1 mouse cellular context compared by ENCODE assay signal in genomic region chr12:76418346-76418745, GRCm38 (mm10).
TF ChIP-seq lines count a peak whose summit lies in the region.

No protein-coding gene starts in this region.

TF ChIP-seq in CH12.LX, 34 proteins besides CTCF, POLR2A, EP300 and RAD21:
- TF ChIP-seq MAFK (IDR thresholded peaks at IDR 0.05; ENCODE audit: insufficient replicate concordance, low read length) (no peak), ZMIZ1 (IDR thresholded peaks at IDR 0.05; ENCODE audit: low read depth, low read length) (no peak), PAX5 (IDR thresholded peaks at IDR 0.05; ENCODE audit: low read length) (no peak), POLR2AphosphoS2 (IDR thresholded peaks at IDR 0.05; ENCODE audit: low read depth, low read length) (no peak), IRF4 (IDR thresholded peaks at IDR 0.05; ENCODE audit: low read depth, low read length) (no peak), MYC (IDR thresholded peaks at IDR 0.05; ENCODE audit: low read depth, low read length) (no peak), JUND (conservative IDR thresholded peaks at IDR 0.05; ENCODE audit: low read depth, low read length) (no peak), MAX (IDR thresholded peaks at IDR 0.05; ENCODE audit: low read length) (no peak), MEF2A (IDR thresholded peaks at IDR 0.05; ENCODE audit: borderline replicate concordance, low read depth, low read length) (no peak), BHLHE40 (IDR thresholded peaks at IDR 0.05; ENCODE audit: low read depth, low read length) (no peak), MXI1 (IDR thresholded peaks at IDR 0.05; ENCODE audit: low read depth, low read length) (no peak), USF2 (conservative IDR thresholded peaks at IDR 0.05; ENCODE audit: low read depth, low read length) (no peak), ETS1 (conservative IDR thresholded peaks at IDR 0.05; ENCODE audit: low read depth, low read length) (no peak), SIN3A (IDR thresholded peaks at IDR 0.05; ENCODE audit: low read length) (no peak), CHD2 (IDR thresholded peaks at IDR 0.05; ENCODE audit: low read length) (no peak), HCFC1 (IDR thresholded peaks at IDR 0.05; ENCODE audit: low read depth, low read length) (no peak), JUN (IDR thresholded peaks at IDR 0.05; ENCODE audit: insufficient read depth, low read depth, low read length) (no peak), SMC3 (IDR thresholded peaks at IDR 0.05; ENCODE audit: low read depth, low read length) (no peak), ELF1 (IDR thresholded peaks at IDR 0.05; ENCODE audit: low read depth, low read length) (no peak), USF1 (IDR thresholded peaks at IDR 0.05; ENCODE audit: low read depth, low read length) (no peak)
